Mouse (Mus musculus) intestine, embryonic 14.5 days (tissue): ENCODE measurements around the gene Arhgap45. TPM values are rescaled to one million over a fixed set of nuclear protein-coding genes. Genes with fewer than 3 reads are reported as not detected.

Experiments used
- ATAC-seq: fragments of 200-750 bp; cut with Nextera tagmentation; replicated peaks from 2 replicates; pipeline ENCODE4 v1.8.0; 2017; ENCODE audit warnings: low read depth, moderate number of reproducible peaks, moderate TSS enrichment, moderate library complexity; ENCODE audit not compliant: low FRiP score, low TSS enrichment
- DNase-seq: peaks from one replicate; pipeline ENCODE4 v3.0.0-alpha.2; 2018; ENCODE audit warnings: low spot score
- H3K27ac ChIP-seq: fragments of 300-500 bp; sonication (generic); 2 replicates; pipeline ENCODE4 v1.5.1; 2014; ENCODE audit warnings: low read depth, mild to moderate bottlenecking, control low read depth
- H3K27me3 ChIP-seq: fragments of 300-500 bp; sonication (generic); replicated peaks from 2 replicates; pipeline ENCODE4 v1.6.1; 2014; ENCODE audit warnings: low read length, control low read depth; ENCODE audit not compliant: control insufficient read depth, insufficient read depth
- H3K36me3 ChIP-seq: fragments of 300-500 bp; sonication (generic); 2 replicates; pipeline ENCODE4 v1.6.1; 2014; ENCODE audit warnings: low read length, control low read depth; ENCODE audit not compliant: control insufficient read depth, insufficient read depth
- H3K4me1 ChIP-seq: fragments of 300-500 bp; sonication (generic); replicated peaks from 2 replicates; pipeline ENCODE4 v1.6.1; 2014; ENCODE audit warnings: low read length, control low read depth, mixed read lengths; ENCODE audit not compliant: control insufficient read depth, insufficient read depth
- H3K4me2 ChIP-seq: fragments of 300-500 bp; sonication (generic); 2 replicates; pipeline ENCODE4 v1.6.1; 2014; ENCODE audit warnings: low read length
- H3K4me3 ChIP-seq: fragments of 300-500 bp; sonication (generic); 2 replicates; pipeline ENCODE4 v1.5.1; 2014; ENCODE audit warnings: low read depth, low read length, control low read depth, mixed read lengths
- H3K9ac ChIP-seq: fragments of 300-500 bp; sonication (generic); 2 replicates; pipeline ENCODE4 v1.6.1; 2014; ENCODE audit warnings: mild to moderate bottlenecking, low read length
- H3K9me3 ChIP-seq: fragments of 300-500 bp; sonication (generic); 2 replicates; pipeline ENCODE4 v1.6.1; 2016; ENCODE audit warnings: low read length, control low read depth; ENCODE audit not compliant: control insufficient read depth
- WGBS: fragments of 180-500 bp; shearing (Covaris S2); extraction: QIAGEN DNeasy Blood & Tissue Kit; methylation state at CpG from one replicate; pipeline ENCODE4 v1.1.7; 2014; 5-methylcytosine and 5-hydroxymethylcytosine counted together
- polyA plus RNA-seq: library from polyadenylated mRNA; unstranded; fragments of >200 nt; fragmentation: Nextera tagmentation; extraction: Ambion mirVana; gene quantifications from 2 replicates; pipeline ENCODE4 v1.2.1, GENCODE M21; 2014

Arhgap45 gene
- polyA plus RNA-seq, 1 experiment from 2014 or later = 6.8 TPM

- H3K4me3 ChIP-seq = peak overlapping the region; percentile 84
- peak overlapping the region; percentile 95 for H3K27ac ChIP-seq
- 34% methylated on average over 8 of the region's 8 CpGs for WGBS
Measured at GRCm38 (mm10) chr10:79989272-79989786, 27.1 kb upstream of the Arhgap45 start.

GRCm38 (mm10) chr10:79989870-79990269 lies 26.6 kb upstream of the Arhgap45 start:
- WGBS = 16% methylated on average over 15 of the region's 15 CpGs
- Histone ChIP-seq H3K27me3 (no peaks in the 10 kb centered on the region), H3K4me3 (peak overlapping the region; percentile 84), H3K9ac (peak overlapping the region; percentile 92), H3K4me2 (peak overlapping the region; percentile 74), H3K9me3 (peaks cover 6% of the 10 kb centered on the region; the same call in 1 of the 2 replicates), H3K4me1 (peaks cover 33% of the 10 kb centered on the region), H3K27ac (peak overlapping the region; percentile 64; the same call in 1 of the 2 replicates), H3K36me3 (peaks cover 37% of the 10 kb centered on the region)
- DNase-seq (no peak), ATAC-seq (no peak)

More at GRCm38 (mm10) chr10:79989272-79989786, 27.1 kb upstream of the Arhgap45 start:
- Histone ChIP-seq H3K27me3 (no peaks in the 10 kb centered on the region), H3K36me3 (peaks cover 33% of the 10 kb centered on the region), H3K9me3 (peaks cover 6% of the 10 kb centered on the region; the same call in 1 of the 2 replicates), H3K4me1 (peaks cover 33% of the 10 kb centered on the region), H3K9ac (peak overlapping the region; percentile 92), H3K4me2 (peak overlapping the region; percentile 74)
- ATAC-seq = no peak
- DNase-seq = peak; percentile 60

GRCm38 (mm10) chr10:79991099-79991498 lies 25.4 kb upstream of the Arhgap45 start:
- Histone ChIP-seq H3K4me3 (peak overlapping the region; percentile 18), H3K4me1 (peaks cover 27% of the 10 kb centered on the region), H3K9me3 (peaks cover 6% of the 10 kb centered on the region; the same call in 1 of the 2 replicates), H3K4me2 (peak overlapping the region; percentile 74), H3K36me3 (peaks cover 48% of the 10 kb centered on the region), H3K27ac (no peak overlapping the region), H3K27me3 (no peaks in the 10 kb centered on the region), H3K9ac (no peak overlapping the region)
- DNase-seq (no peak), ATAC-seq (no peak)
- 75% methylated on average over 12 of the region's 12 CpGs for WGBS

- Histone ChIP-seq H3K27me3 (no peaks in the 10 kb centered on the region), H3K9me3 (peaks cover 6% of the 10 kb centered on the region; the same call in 1 of the 2 replicates), H3K4me2 (peak overlapping the region; percentile 74), H3K27ac (no peak overlapping the region), H3K4me1 (peaks cover 22% of the 10 kb centered on the region), H3K36me3 (peaks cover 48% of the 10 kb centered on the region), H3K4me3 (peak overlapping the region; percentile 18; the same call in 1 of the 2 replicates), H3K9ac (no peak overlapping the region)
- no peak for DNase-seq
- 92% methylated on average over 6 of the region's 6 CpGs for WGBS
- no peak for ATAC-seq
Measured at GRCm38 (mm10) chr10:79991548-79991947, 24.9 kb upstream of the Arhgap45 start.

GRCm38 (mm10) chr10:79994397-79995115 lies 21.9 kb upstream of the Arhgap45 start:
- no peaks in the 10 kb centered on the region for H3K27me3 ChIP-seq
- no peak overlapping the region for H3K4me2 ChIP-seq
- H3K36me3 ChIP-seq = peaks cover 48% of the 10 kb centered on the region
- no peak overlapping the region for H3K9ac ChIP-seq
- H3K27ac ChIP-seq = no peak overlapping the region
- peaks cover 6% of the 10 kb centered on the region; the same call in 1 of the 2 replicates for H3K9me3 ChIP-seq
- 87% methylated on average over 16 of the region's 16 CpGs for WGBS
- ATAC-seq = no peak
- H3K4me3 ChIP-seq = no peak overlapping the region
- peaks cover 11% of the 10 kb centered on the region for H3K4me1 ChIP-seq
- DNase-seq = no peak

- no peak overlapping the region for H3K4me2 ChIP-seq
Measured at GRCm38 (mm10) chr10:79995636-79996035, 20.8 kb upstream of the Arhgap45 start.

GRCm38 (mm10) chr10:79996272-79997033 lies 20.0 kb upstream of the Arhgap45 start, which contains the start of gene Abca7:
Abca7 (plus strand) TSS chr10:79996494.
- H3K27me3 ChIP-seq = 0 out of 2 replicates have a peak, but pooled peaks cover under 1% of the 10 kb centered on the region
- H3K4me3 ChIP-seq = peak within 1 kb of the TSS; percentile 42
- peaks cover 44% of the 10 kb centered on the region for H3K36me3 ChIP-seq
- peak within 1 kb of the TSS; percentile 54 for H3K4me2 ChIP-seq
- peak within 1 kb of the TSS; percentile 17; the same call in 1 of the 2 replicates for H3K27ac ChIP-seq
- ATAC-seq (peak; percentile 75), DNase-seq (peak; percentile 99)
- peaks cover 3% of the 10 kb centered on the region; the same call in 1 of the 2 replicates for H3K9me3 ChIP-seq
- H3K9ac ChIP-seq = peak within 1 kb of the TSS; percentile 37
- under 1% methylated on average over 34 of the region's 34 CpGs for WGBS
- H3K4me1 ChIP-seq = peaks cover 6% of the 10 kb centered on the region; the same call in 1 of the 2 replicates

More at GRCm38 (mm10) chr10:79995636-79996035, 20.8 kb upstream of the Arhgap45 start:
- no peaks in the 10 kb centered on the region for H3K27me3 ChIP-seq
- 77% methylated on average over 1 of the region's 1 CpGs for WGBS
- no peak for ATAC-seq
- DNase-seq = no peak
- H3K9me3 ChIP-seq = peaks cover 6% of the 10 kb centered on the region; the same call in 1 of the 2 replicates
- H3K36me3 ChIP-seq = peaks cover 48% of the 10 kb centered on the region
- H3K9ac ChIP-seq = no peak overlapping the region
- H3K4me1 ChIP-seq = peaks cover 6% of the 10 kb centered on the region; the same call in 1 of the 2 replicates
- H3K27ac ChIP-seq = no peak overlapping the region
- no peak overlapping the region for H3K4me3 ChIP-seq
